Mouse (Mus musculus): Measurements from ENCODE around the gene Fgfr2.
A peak's percentile ranks its signal among the peaks of the same experiment; 100 is the strongest.

Fgfr2 gene

GRCm38 (mm10) chr7:132754389-132754750 is 368.8 kb downstream of the Fgfr2 start:
- no peak for DNase-seq (ENCODE audit: low read depth, low spot score)

GRCm38 (mm10) chr7:132753518-132754388 is 369.4 kb downstream of the Fgfr2 start:
- DNase-seq (ENCODE audit: low read depth, low spot score), result no peak

- DNase-seq (ENCODE audit: low read depth, low spot score), result no peak
Observed at GRCm38 (mm10) chr7:132751716-132752115, 371.4 kb downstream of the Fgfr2 start.

- DNase-seq (ENCODE audit: low read depth, low spot score), result no peak
Observed at GRCm38 (mm10) chr7:132749504-132749903, 373.6 kb downstream of the Fgfr2 start.

GRCm38 (mm10) chr7:132748076-132748769 is 374.9 kb downstream of the Fgfr2 start:
- no peak for DNase-seq (ENCODE audit: low read depth, low spot score)

- DNase-seq (ENCODE audit: low read depth, low spot score), result no peak
Observed at GRCm38 (mm10) chr7:132747096-132747495, 376.1 kb downstream of the Fgfr2 start.

- DNase-seq (ENCODE audit: low read depth, low spot score), result no peak
Observed at GRCm38 (mm10) chr7:132742912-132743311, 380.2 kb downstream of the Fgfr2 start.

- no peak for DNase-seq (ENCODE audit: low read depth, low spot score)
Observed at GRCm38 (mm10) chr7:132739829-132740228, 383.3 kb downstream of the Fgfr2 start.

- no peak for DNase-seq (ENCODE audit: low read depth, low spot score)
Observed at GRCm38 (mm10) chr7:132738844-132739243, 384.3 kb downstream of the Fgfr2 start.

- DNase-seq (ENCODE audit: low read depth, low spot score), result peak; percentile 90
Observed at GRCm38 (mm10) chr7:132736099-132736862, 386.9 kb downstream of the Fgfr2 start.

GRCm38 (mm10) chr7:132735145-132735544 is 388.0 kb downstream of the Fgfr2 start:
- DNase-seq (ENCODE audit: low read depth, low spot score), result peak; percentile 98

GRCm38 (mm10) chr7:132734222-132734621 is 388.9 kb downstream of the Fgfr2 start:
- DNase-seq (ENCODE audit: low read depth, low spot score), result no peak

GRCm38 (mm10) chr7:132733521-132733920 is 389.6 kb downstream of the Fgfr2 start:
- no peak for DNase-seq (ENCODE audit: low read depth, low spot score)

- no peak for DNase-seq (ENCODE audit: low read depth, low spot score)
Observed at GRCm38 (mm10) chr7:132732136-132732789, 390.9 kb downstream of the Fgfr2 start.

GRCm38 (mm10) chr7:132731558-132731957 is 391.6 kb downstream of the Fgfr2 start:
- DNase-seq (ENCODE audit: low read depth, low spot score), result no peak

- no peak for DNase-seq (ENCODE audit: low read depth, low spot score)
Observed at GRCm38 (mm10) chr7:132730510-132730909, 392.6 kb downstream of the Fgfr2 start.

- peak; percentile 30 for DNase-seq (ENCODE audit: low read depth, low spot score)
Observed at GRCm38 (mm10) chr7:132729093-132729831, 393.9 kb downstream of the Fgfr2 start.

- no peak for DNase-seq (ENCODE audit: low read depth, low spot score)
Observed at GRCm38 (mm10) chr7:132726106-132726861, 396.9 kb downstream of the Fgfr2 start.

GRCm38 (mm10) chr7:132724501-132725062 is 398.6 kb downstream of the Fgfr2 start:
- DNase-seq (ENCODE audit: low read depth, low spot score), result no peak

- DNase-seq (ENCODE audit: low read depth, low spot score), result peak; percentile 81
Observed at GRCm38 (mm10) chr7:132723906-132724305, 399.2 kb downstream of the Fgfr2 start.

All from ZHBTc4 (cell line).